Mouse (Mus musculus) 3134 (cell line): ENCODE measurements at regions not wholly inside any gene's neighbourhood (a gene's known extent, or its start where the extent isn't known, plus 50 kb on each side); places are given as distances from the start of the nearest gene placed in this dataset.
A peak's percentile ranks its signal among the peaks of the same experiment; 100 is the strongest.

Experiments
- DNase-seq: peaks from one replicate; pipeline ENCODE4 v3.0.0-alpha.2; 2011; ENCODE audit warnings: low spot score; ENCODE audit not compliant: insufficient read length; ENCODE audit errors: extremely low read depth

DNA sequence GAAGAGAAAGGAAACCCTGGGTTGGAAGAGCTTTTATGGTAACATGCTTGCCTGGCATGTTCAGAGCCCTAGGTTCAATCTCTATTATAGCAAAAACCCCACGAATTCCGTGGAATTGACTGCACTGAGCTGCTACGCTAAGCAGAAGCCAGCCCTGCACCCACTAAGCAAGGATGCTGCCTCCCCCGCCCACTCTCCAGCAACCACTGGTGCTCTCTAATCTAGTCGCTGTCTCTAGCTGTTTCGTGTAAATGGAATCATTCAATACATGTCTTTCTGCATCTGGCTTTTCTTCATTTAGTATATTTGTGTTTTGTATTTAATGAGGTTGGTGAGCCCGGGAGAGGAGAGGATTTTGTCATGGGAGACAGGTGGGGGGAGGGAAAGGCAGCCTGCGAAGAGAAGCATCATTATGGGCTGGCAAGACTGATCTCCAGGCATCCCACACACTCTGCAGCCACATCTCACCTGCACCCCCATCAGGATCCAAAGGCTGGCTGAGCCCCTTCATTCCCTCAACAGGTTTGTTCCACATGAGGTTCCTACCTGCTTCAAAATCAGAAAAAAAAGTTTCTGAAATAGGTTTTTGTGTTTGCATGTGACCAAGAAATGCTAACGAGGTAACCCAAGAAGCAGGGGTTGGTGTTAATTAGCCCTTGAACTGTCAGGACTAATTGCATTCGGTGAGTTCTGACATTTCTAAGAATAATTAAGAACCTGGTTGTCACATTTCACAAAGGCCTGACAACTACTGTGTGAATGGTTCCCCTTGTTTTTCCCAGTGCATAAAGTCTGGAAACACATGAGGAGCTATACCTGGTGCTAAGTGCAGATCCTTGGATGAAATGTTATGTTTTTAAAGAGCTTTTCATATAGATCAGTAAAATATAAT is 68.6 kb upstream of the Ubl3 start:
- no peak for DNase-seq

DNA sequence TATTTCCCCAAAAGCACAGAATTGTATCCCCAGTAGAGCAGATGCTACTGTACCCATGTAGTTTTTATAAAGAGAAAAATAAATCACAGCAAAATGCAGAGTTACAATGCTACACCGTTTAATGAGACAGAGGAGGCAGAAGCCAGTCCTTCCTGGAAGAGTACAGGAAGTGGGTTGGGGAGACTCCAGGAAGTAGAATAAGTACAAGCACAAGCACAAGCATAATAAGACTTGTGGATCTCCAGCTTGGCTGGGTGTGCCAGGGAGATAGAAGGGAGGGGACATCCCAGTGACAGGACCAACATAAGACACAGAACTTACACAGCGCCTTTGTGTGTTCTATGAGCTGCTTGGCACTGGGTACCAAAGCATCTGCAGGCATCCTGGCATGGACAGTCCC is 67.3 kb upstream of the Ubl3 start:
- no peak for DNase-seq

DNA sequence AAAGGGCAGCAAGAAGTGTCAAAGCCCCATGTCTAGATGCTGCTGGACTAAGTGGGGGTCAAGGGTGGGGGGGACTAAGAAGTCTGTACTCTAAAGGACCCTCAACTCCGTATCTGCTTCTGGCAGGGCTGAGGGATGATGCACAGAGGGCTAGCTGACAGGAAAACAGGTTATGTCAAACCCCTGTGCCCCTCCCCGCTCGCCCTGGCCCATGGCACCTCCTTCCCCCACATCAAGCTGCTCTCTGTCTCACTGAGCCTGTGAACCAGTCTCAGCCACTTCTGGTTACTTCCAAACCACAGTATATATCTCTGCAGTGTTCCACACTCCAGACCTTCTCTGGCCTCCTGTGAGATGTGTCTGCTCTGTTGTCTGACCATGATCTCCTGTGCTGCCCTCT is 63.8 kb upstream of the Ubl3 start:
- no peak for DNase-seq

DNA sequence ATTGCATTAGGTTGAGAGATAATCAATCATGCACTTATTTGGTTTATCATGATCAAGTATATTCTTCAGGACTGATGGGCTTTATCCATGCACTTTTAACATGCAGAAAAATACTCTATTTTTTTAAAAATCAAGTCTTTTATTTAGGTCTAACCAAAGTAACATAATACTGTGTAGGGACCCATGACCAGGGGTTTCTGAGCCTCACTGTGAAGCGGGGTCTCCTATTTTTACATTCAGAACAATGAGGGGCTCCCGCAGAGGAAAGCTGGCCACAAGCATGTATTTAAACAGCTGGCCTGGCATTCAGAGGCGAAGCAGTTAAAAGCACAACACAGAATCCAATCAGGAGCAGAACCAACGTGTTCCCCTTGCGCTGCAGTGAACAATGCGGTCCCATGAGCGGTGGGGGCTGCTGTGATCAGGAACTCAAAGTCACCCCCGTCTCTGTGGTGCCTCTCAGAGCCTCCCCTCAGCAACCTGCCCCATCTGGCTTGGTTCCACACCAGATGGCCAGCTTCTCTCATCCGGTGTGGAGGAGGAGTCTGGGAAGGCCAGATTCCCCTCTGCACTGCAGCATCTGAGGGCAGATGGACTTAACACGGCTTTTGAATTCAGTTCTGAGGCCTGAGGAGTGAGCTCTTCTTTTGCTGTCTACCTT is 63.2 kb upstream of the Ubl3 start:
- DNase-seq: no peak

DNA sequence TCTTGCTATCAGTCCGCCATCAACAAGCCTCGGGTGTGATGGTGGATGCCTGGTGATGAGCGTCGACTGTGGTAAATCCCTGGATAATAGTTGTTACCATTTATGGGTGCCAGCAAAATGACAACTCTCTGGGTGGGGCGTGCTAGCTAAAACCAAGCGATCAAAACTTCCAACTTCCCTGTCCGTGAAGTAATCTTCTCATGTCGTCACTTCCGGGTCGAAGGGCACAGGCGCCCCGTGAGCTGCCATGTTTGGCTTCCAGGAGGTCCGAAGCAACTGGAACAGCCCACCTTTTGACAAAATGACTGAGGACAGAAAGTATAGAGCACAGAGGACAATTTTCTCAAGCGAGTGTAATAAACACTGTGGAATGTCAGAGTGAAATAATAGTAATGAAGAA is 62.5 kb upstream of the Ubl3 start:
- no peak for DNase-seq

DNA sequence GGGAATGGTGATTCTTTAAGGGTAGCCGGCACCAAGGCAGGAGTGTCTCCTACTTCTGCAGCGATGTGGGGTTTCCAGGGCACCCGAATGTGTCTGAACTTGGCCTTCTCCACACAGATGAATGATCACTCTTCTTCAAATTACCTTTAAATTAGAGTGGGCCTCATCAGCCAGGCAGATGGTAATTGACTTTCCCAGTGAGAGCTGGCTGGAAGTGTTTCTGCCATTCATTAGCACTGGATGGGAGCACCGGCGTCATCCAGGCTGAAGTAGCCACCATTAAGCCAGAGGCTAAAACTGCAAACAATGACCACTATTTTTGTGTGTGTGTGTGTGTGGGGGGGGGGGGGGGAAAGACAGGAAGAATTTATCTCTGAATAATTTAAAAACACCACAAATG is 58.7 kb upstream of the Ubl3 start:
- no peak for DNase-seq

DNA sequence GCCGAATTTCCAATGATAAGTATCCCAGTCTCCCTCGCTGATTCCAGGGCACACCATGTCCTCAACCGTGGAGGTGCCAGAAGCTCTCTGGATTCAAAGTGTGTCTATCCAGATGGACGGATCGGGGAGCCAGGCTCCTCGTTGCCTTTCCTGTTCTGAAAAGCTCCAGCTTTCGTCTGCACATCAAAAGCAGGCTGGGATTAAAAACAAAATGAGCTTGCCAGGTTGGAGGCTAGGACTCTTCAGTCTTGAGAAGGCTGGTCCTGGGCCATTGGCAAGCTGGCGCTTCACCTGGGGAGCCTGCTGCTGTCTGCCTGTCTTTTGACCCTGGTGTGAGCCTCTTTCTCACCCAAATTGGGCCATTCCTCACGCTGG is 56.9 kb upstream of the Ubl3 start:
- no peak for DNase-seq

DNA sequence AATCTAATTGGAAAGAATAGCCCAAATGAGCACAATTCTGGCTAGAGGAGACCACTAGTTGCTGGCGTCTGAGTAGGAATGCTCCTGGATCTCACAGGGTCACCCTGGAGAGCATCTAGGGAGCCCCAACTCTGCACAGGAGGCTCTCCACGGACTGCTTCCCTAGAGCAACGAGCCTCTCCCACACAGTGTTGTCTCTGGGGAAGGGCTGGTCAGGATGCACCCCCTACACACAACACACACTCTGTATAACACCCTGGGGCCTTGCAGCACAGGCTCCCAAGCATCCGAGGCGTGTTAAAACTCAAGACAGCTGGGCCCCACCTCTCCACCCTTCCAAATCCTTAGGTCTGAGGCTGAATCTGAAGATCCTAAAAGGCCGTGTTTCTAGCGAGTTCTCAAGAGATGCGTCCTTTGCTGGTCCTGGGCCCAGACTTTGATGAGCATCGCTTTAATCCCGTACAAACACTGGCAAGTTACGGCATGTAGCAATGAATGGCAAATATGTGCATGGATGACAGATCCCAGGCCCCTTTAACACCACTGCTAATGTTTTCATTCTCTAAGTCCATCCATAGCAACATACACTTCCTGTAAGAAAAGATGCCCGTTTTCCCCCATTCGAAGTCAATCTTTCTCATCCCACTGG is 56.4 kb upstream of the Ubl3 start:
- DNase-seq: no peak

DNA sequence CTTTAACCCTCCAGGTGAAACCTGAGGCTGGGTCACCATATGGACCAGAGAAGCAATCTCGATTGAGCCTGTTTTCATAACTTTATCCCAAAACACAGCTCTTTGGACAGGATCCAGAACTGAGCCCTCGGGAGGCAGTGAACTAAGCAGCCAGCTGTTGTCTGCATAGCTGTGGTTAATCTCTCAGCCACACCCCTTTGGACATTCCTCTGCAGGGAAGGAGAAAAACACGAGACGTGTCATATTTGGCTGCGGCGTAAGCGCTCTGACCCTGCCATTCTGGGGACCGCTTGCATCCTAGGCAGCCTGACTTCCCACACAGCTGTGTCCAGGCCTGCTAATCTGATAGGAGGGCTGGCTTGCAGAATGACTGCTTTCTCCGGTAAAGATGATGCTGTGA is 55.6 kb upstream of the Ubl3 start:
- peak; percentile 78 for DNase-seq

DNA sequence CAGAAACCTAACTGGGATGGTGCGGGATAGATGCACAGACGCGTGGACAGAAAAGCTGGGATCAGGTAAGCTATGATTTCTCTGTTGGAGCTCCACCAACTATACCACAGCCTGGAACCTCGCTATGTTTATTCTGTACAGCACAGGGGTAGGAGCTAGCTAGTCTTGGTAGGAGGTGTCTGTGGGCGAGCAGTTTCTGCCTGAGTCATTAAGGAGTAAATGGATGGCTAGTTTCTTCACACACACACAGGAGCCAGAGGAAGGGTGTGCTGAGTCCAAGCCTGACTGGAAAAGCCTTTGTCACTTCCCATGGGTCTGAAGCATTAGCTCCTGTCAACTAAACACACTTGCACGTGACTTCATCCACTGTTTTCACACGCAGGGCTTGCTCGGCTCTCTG is 53.1 kb upstream of the Ubl3 start:
- DNase-seq: no peak
